Mouse (Mus musculus): ENCODE results near the gene Gm37240. TPM values are rescaled to one million over a fixed set of nuclear protein-coding genes. Genes with fewer than 3 reads are reported as not detected.
"Not testable (repeated sequence)": the region's sequence is repeated elsewhere in the genome, so short reads cannot be mapped to it uniquely, and the experiment has no call there.

The Gm37240 gene
- polyA plus RNA-seq, 1 experiment from 2014 or later, result 2.2 TPM

GRCm38 (mm10) chr3:85923343-85923742, 36.0 kb upstream of the Gm37240 start:
- H3K9ac ChIP-seq (ENCODE audit: low read length), result no peak overlapping the region
- H3K27me3 ChIP-seq (ENCODE audit: control insufficient read depth, insufficient read depth, low read length), result no peaks in the 10 kb centered on the region
- DNase-seq (ENCODE audit: low spot score), result no peak
- H3K4me1 ChIP-seq (ENCODE audit: control insufficient read depth, insufficient read depth, low read length), result peaks cover 6% of the 10 kb centered on the region; the same call in 1 of the 2 replicates
- no peaks in the 10 kb centered on the region for H3K9me3 ChIP-seq (ENCODE audit: control insufficient read depth, low read length)
- no peak for ATAC-seq (ENCODE audit: insufficient number of reproducible peaks, low FRiP score, low TSS enrichment, low read depth)
- no peak overlapping the region for H3K27ac ChIP-seq (replicated peaks; ENCODE audit: low read depth, low read length)
- WGBS, result 77% methylated on average over 8 of the region's 8 CpGs
- H3K36me3 ChIP-seq (ENCODE audit: control insufficient read depth, insufficient read depth, low read length), result no peaks in the 10 kb centered on the region
- no peak overlapping the region for H3K4me3 ChIP-seq (ENCODE audit: low read depth, low read length)
- H3K4me2 ChIP-seq (ENCODE audit: low read depth, severe bottlenecking), result no peak overlapping the region

- Histone ChIP-seq H3K4me1 (ENCODE audit: control insufficient read depth, insufficient read depth, low read length) (no peaks in the 10 kb centered on the region; the same call in 1 of the 2 replicates), H3K36me3 (ENCODE audit: control insufficient read depth, insufficient read depth, low read length) (no peaks in the 10 kb centered on the region), H3K4me2 (ENCODE audit: low read depth, severe bottlenecking) (no peak overlapping the region), H3K9ac (ENCODE audit: low read length) (no peak overlapping the region), H3K27ac (replicated peaks; ENCODE audit: low read depth, low read length) (no peak overlapping the region), H3K4me3 (ENCODE audit: low read depth, low read length) (no peak overlapping the region), H3K9me3 (ENCODE audit: control insufficient read depth, low read length) (no peaks in the 10 kb centered on the region), H3K27me3 (ENCODE audit: control insufficient read depth, insufficient read depth, low read length) (no peaks in the 10 kb centered on the region)
- WGBS, result 78% methylated on average over 3 of the region's 3 CpGs
- DNase-seq (ENCODE audit: low spot score), result no peak
- no peak for ATAC-seq (ENCODE audit: insufficient number of reproducible peaks, low FRiP score, low TSS enrichment, low read depth)
Measured at GRCm38 (mm10) chr3:85922331-85922730, 35.0 kb upstream of the Gm37240 start.

GRCm38 (mm10) chr3:85920671-85921070, 33.4 kb upstream of the Gm37240 start:
- WGBS, result 90% methylated on average over 2 of the region's 2 CpGs
- H3K4me3 ChIP-seq (ENCODE audit: low read depth, low read length); ATAC-seq (ENCODE audit: insufficient number of reproducible peaks, low FRiP score, low TSS enrichment, low read depth); DNase-seq (ENCODE audit: low spot score); H3K4me1 ChIP-seq (ENCODE audit: control insufficient read depth, insufficient read depth, low read length); H3K27me3 ChIP-seq (ENCODE audit: control insufficient read depth, insufficient read depth, low read length); H3K36me3 ChIP-seq (ENCODE audit: control insufficient read depth, insufficient read depth, low read length); H3K9me3 ChIP-seq (ENCODE audit: control insufficient read depth, low read length); H3K27ac ChIP-seq (replicated peaks; ENCODE audit: low read depth, low read length); H3K9ac ChIP-seq (ENCODE audit: low read length); H3K4me2 ChIP-seq (ENCODE audit: low read depth, severe bottlenecking): not testable (repeated sequence)

- no peaks in the 10 kb centered on the region for H3K9me3 ChIP-seq (ENCODE audit: control insufficient read depth, low read length)
- H3K27ac ChIP-seq (replicated peaks; ENCODE audit: low read depth, low read length), result no peak overlapping the region
- ATAC-seq (ENCODE audit: insufficient number of reproducible peaks, low FRiP score, low TSS enrichment, low read depth) (no peak), DNase-seq (ENCODE audit: low spot score) (peak; percentile 27)
- no peak overlapping the region for H3K4me2 ChIP-seq (ENCODE audit: low read depth, severe bottlenecking)
- 16% methylated on average over 4 of the region's 4 CpGs for WGBS
- H3K4me3 ChIP-seq (ENCODE audit: low read depth, low read length), result no peak overlapping the region
- no peaks in the 10 kb centered on the region for H3K4me1 ChIP-seq (ENCODE audit: control insufficient read depth, insufficient read depth, low read length)
- H3K9ac ChIP-seq (ENCODE audit: low read length), result no peak overlapping the region
- no peaks in the 10 kb centered on the region for H3K27me3 ChIP-seq (ENCODE audit: control insufficient read depth, insufficient read depth, low read length)
- H3K36me3 ChIP-seq (ENCODE audit: control insufficient read depth, insufficient read depth, low read length), result no peaks in the 10 kb centered on the region
Measured at GRCm38 (mm10) chr3:85917600-85917999, 30.3 kb upstream of the Gm37240 start.

- no peaks in the 10 kb centered on the region for H3K27me3 ChIP-seq (ENCODE audit: control insufficient read depth, insufficient read depth, low read length)
- no peak overlapping the region for H3K4me2 ChIP-seq (ENCODE audit: low read depth, severe bottlenecking)
- no peak overlapping the region for H3K9ac ChIP-seq (ENCODE audit: low read length)
- no peaks in the 10 kb centered on the region for H3K36me3 ChIP-seq (ENCODE audit: control insufficient read depth, insufficient read depth, low read length)
- 92% methylated on average over 6 of the region's 6 CpGs for WGBS
- H3K4me1 ChIP-seq (ENCODE audit: control insufficient read depth, insufficient read depth, low read length), result no peaks in the 10 kb centered on the region
- no peaks in the 10 kb centered on the region for H3K9me3 ChIP-seq (ENCODE audit: control insufficient read depth, low read length)
- H3K4me3 ChIP-seq (ENCODE audit: low read depth, low read length), result no peak overlapping the region
- DNase-seq (ENCODE audit: low spot score), result no peak
- ATAC-seq (ENCODE audit: insufficient number of reproducible peaks, low FRiP score, low TSS enrichment, low read depth), result no peak
- H3K27ac ChIP-seq (replicated peaks; ENCODE audit: low read depth, low read length), result no peak overlapping the region
Measured at GRCm38 (mm10) chr3:85914806-85915205, 27.5 kb upstream of the Gm37240 start.

- Histone ChIP-seq H3K27ac (replicated peaks; ENCODE audit: low read depth, low read length) (no peak overlapping the region), H3K9ac (ENCODE audit: low read length) (no peak overlapping the region), H3K4me3 (ENCODE audit: low read depth, low read length) (no peak overlapping the region), H3K27me3 (ENCODE audit: control insufficient read depth, insufficient read depth, low read length) (no peaks in the 10 kb centered on the region), H3K36me3 (ENCODE audit: control insufficient read depth, insufficient read depth, low read length) (no peaks in the 10 kb centered on the region), H3K4me2 (ENCODE audit: low read depth, severe bottlenecking) (no peak overlapping the region), H3K4me1 (ENCODE audit: control insufficient read depth, insufficient read depth, low read length) (no peaks in the 10 kb centered on the region), H3K9me3 (ENCODE audit: control insufficient read depth, low read length) (no peaks in the 10 kb centered on the region)
- ATAC-seq (ENCODE audit: insufficient number of reproducible peaks, low FRiP score, low TSS enrichment, low read depth) (no peak), DNase-seq (ENCODE audit: low spot score) (no peak)
- 87% methylated on average over 7 of the region's 7 CpGs for WGBS
Measured at GRCm38 (mm10) chr3:85907136-85907535, 19.8 kb upstream of the Gm37240 start.

- H3K9me3 ChIP-seq (ENCODE audit: control insufficient read depth, low read length), result no peaks in the 10 kb centered on the region
- no peak for DNase-seq (ENCODE audit: low spot score)
- no peak for ATAC-seq (ENCODE audit: insufficient number of reproducible peaks, low FRiP score, low TSS enrichment, low read depth)
- H3K27ac ChIP-seq (replicated peaks; ENCODE audit: low read depth, low read length), result no peak overlapping the region
- no peak overlapping the region for H3K9ac ChIP-seq (ENCODE audit: low read length)
- no peak overlapping the region for H3K4me3 ChIP-seq (ENCODE audit: low read depth, low read length)
- no peaks in the 10 kb centered on the region for H3K27me3 ChIP-seq (ENCODE audit: control insufficient read depth, insufficient read depth, low read length)
- H3K36me3 ChIP-seq (ENCODE audit: control insufficient read depth, insufficient read depth, low read length), result no peaks in the 10 kb centered on the region
- H3K4me2 ChIP-seq (ENCODE audit: low read depth, severe bottlenecking), result no peak overlapping the region
- H3K4me1 ChIP-seq (ENCODE audit: control insufficient read depth, insufficient read depth, low read length), result no peaks in the 10 kb centered on the region
Measured at GRCm38 (mm10) chr3:85904371-85904770, 17.1 kb upstream of the Gm37240 start.

GRCm38 (mm10) chr3:85895020-85895419, 7.7 kb upstream of the Gm37240 start:
- Histone ChIP-seq H3K4me2 (ENCODE audit: low read depth, severe bottlenecking) (no peak overlapping the region), H3K36me3 (ENCODE audit: control insufficient read depth, insufficient read depth, low read length) (no peaks in the 10 kb centered on the region), H3K4me1 (ENCODE audit: control insufficient read depth, insufficient read depth, low read length) (no peaks in the 10 kb centered on the region), H3K4me3 (ENCODE audit: low read depth, low read length) (no peak overlapping the region), H3K27me3 (ENCODE audit: control insufficient read depth, insufficient read depth, low read length) (no peaks in the 10 kb centered on the region), H3K27ac (replicated peaks; ENCODE audit: low read depth, low read length) (no peak overlapping the region), H3K9ac (ENCODE audit: low read length) (no peak overlapping the region), H3K9me3 (ENCODE audit: control insufficient read depth, low read length) (no peaks in the 10 kb centered on the region)
- ATAC-seq (ENCODE audit: insufficient number of reproducible peaks, low FRiP score, low TSS enrichment, low read depth) (no peak), DNase-seq (ENCODE audit: low spot score) (no peak)
- WGBS, result 94% methylated on average over 5 of the region's 5 CpGs

- ATAC-seq (ENCODE audit: insufficient number of reproducible peaks, low FRiP score, low TSS enrichment, low read depth) (no peak), DNase-seq (ENCODE audit: low spot score) (no peak)
- Histone ChIP-seq H3K27ac (replicated peaks; ENCODE audit: low read depth, low read length) (no peak overlapping the region), H3K4me2 (ENCODE audit: low read depth, severe bottlenecking) (no peak overlapping the region), H3K36me3 (ENCODE audit: control insufficient read depth, insufficient read depth, low read length) (no peaks in the 10 kb centered on the region), H3K9ac (ENCODE audit: low read length) (no peak overlapping the region), H3K4me3 (ENCODE audit: low read depth, low read length) (no peak overlapping the region), H3K9me3 (ENCODE audit: control insufficient read depth, low read length) (no peaks in the 10 kb centered on the region), H3K27me3 (ENCODE audit: control insufficient read depth, insufficient read depth, low read length) (peaks cover 3% of the 10 kb centered on the region; the same call in 1 of the 2 replicates), H3K4me1 (ENCODE audit: control insufficient read depth, insufficient read depth, low read length) (peaks cover 6% of the 10 kb centered on the region; the same call in 1 of the 2 replicates)
- 63% methylated on average over 1 of the region's 1 CpGs for whole genome bisulfite sequencing
Measured at GRCm38 (mm10) chr3:85891571-85891970, 4.3 kb upstream of the Gm37240 start.

Data from limb, embryonic 11.5 days (tissue).